Comparison of ENCODE assay signal across 11 mouse cellular contexts in genomic region chr2:90913671-90914070, GRCm38 (mm10). TPM values are rescaled to one million over a fixed set of nuclear protein-coding genes. Genes with fewer than 3 reads are reported as not detected.
DNase-seq lines count a peak whose midpoint lies in the region; ATAC-seq and TF ChIP-seq lines count a peak whose summit lies in the region.
"Had no signal": no experiment of that assay in that cellular context is flagged by ENCODE, and none has a peak within 500 bp of the region (broad histone marks: within the 10 kb centered on the region; RNA-seq: fewer than 3 reads in every experiment).

No protein-coding gene starts in this region.

- ATAC-seq in forebrain, embryonic 14.5 days, result no peak
- no peak for ATAC-seq in forebrain, postnatal 0 days
- ATAC-seq in limb, embryonic 13.5 days (ENCODE audit: low FRiP score, low read depth), result no peak

- peak; percentile 67 for DNase-seq in forebrain, embryonic 14.5 days (ENCODE audit: low spot score)
- no peak for DNase-seq in forebrain, postnatal 0 days
- DNase-seq in limb, embryonic 10.5 days (ENCODE audit: low spot score), result no peak
- DNase-seq in adrenal gland, postnatal 10 days, result peak; percentile 66
- peak; percentile 62 to 66 for DNase-seq in kidney, postnatal 25 days
- DNase-seq in embryo, embryonic 9.5 days (ENCODE audit: extremely low spot score), result no peak
- DNase-seq in layer of hippocampus, adult 11-12 months (ENCODE audit: low spot score), result no peak
- DNase-seq: thymus, postnatal 14 days had no signal

- no peak for TF ChIP-seq CTCF in forebrain, postnatal 0 days (IDR thresholded peaks at IDR 0.05; ENCODE audit: low read depth)

- peaks cover 10% of the 10 kb centered on the region; the same call in 1 of the 2 replicates for H3K4me1 ChIP-seq in forebrain, embryonic 14.5 days (ENCODE audit: control insufficient read depth, insufficient read depth, low read length)
- peaks cover 13% of the 10 kb centered on the region; the same call in 1 of the 2 replicates for H3K4me1 ChIP-seq in forebrain, postnatal 0 days (ENCODE audit: insufficient read depth)
- peaks cover 24% of the 10 kb centered on the region for H3K4me1 ChIP-seq in limb, embryonic 13.5 days
- peaks cover 29% of the 10 kb centered on the region for H3K4me1 ChIP-seq in limb, embryonic 10.5 days

- H3K36me3 ChIP-seq in forebrain, embryonic 14.5 days (ENCODE audit: control insufficient read depth, insufficient read depth, low read length), result peaks cover 48% of the 10 kb centered on the region
- H3K36me3 ChIP-seq in forebrain, postnatal 0 days (ENCODE audit: insufficient read depth), result peaks cover 41% of the 10 kb centered on the region
- peaks cover 52% of the 10 kb centered on the region for H3K36me3 ChIP-seq in limb, embryonic 13.5 days
- H3K36me3 ChIP-seq in limb, embryonic 10.5 days, result peaks cover 70% of the 10 kb centered on the region

- no peaks in the 10 kb centered on the region for H3K9me3 ChIP-seq in forebrain, embryonic 14.5 days (replicated peaks; ENCODE audit: control insufficient read depth, low read length)
- H3K9me3 ChIP-seq in forebrain, postnatal 0 days (ENCODE audit: low read length), result no peaks in the 10 kb centered on the region
- no peaks in the 10 kb centered on the region for H3K9me3 ChIP-seq in limb, embryonic 13.5 days
- H3K9me3 ChIP-seq in limb, embryonic 10.5 days (replicated peaks), result no peaks in the 10 kb centered on the region
- H3K9me3 ChIP-seq: limb, embryonic 12.5 days had no signal

- no peak overlapping the region for H3K27ac ChIP-seq in forebrain, embryonic 14.5 days (ENCODE audit: low read depth, low read length)
- H3K27ac ChIP-seq in forebrain, postnatal 0 days (ENCODE audit: low read depth, low read length), result no peak overlapping the region
- H3K27ac ChIP-seq in limb, embryonic 13.5 days, result no peak overlapping the region
- no peak overlapping the region for H3K27ac ChIP-seq in limb, embryonic 10.5 days
- H3K27ac ChIP-seq: limb, embryonic 12.5 days had no signal

- H3K4me2 ChIP-seq in forebrain, embryonic 14.5 days (ENCODE audit: low read length), result no peak overlapping the region
- H3K4me2 ChIP-seq in forebrain, postnatal 0 days (ENCODE audit: low read depth), result no peak overlapping the region
- H3K4me2 ChIP-seq in limb, embryonic 13.5 days (replicated peaks), result no peak overlapping the region
- H3K4me2 ChIP-seq: limb, embryonic 12.5 days had no signal

- WGBS in forebrain, embryonic 14.5 days, result 77% methylated on average over 2 of the region's 2 CpGs
- WGBS in forebrain, postnatal 0 days, result 42% methylated on average over 2 of the region's 2 CpGs
- WGBS in limb, embryonic 13.5 days, result 88% methylated on average over 2 of the region's 2 CpGs
- WGBS in limb, embryonic 10.5 days, result 94% methylated on average over 2 of the region's 2 CpGs

- H3K4me3 ChIP-seq in forebrain, embryonic 14.5 days (ENCODE audit: low read depth, low read length), result no peak overlapping the region
- no peak overlapping the region for H3K4me3 ChIP-seq in forebrain, postnatal 0 days (ENCODE audit: low read depth, low read length)
- no peak overlapping the region for H3K4me3 ChIP-seq in limb, embryonic 13.5 days
- no peak overlapping the region for H3K4me3 ChIP-seq in limb, embryonic 10.5 days
- H3K4me3 ChIP-seq: limb, embryonic 12.5 days had no signal

- no peak overlapping the region for H3K9ac ChIP-seq in forebrain, embryonic 14.5 days (ENCODE audit: low read length)
- H3K9ac ChIP-seq in forebrain, postnatal 0 days, result no peak overlapping the region
- peak overlapping the region; percentile 19; the same call in 1 of the 2 replicates for H3K9ac ChIP-seq in limb, embryonic 13.5 days
- H3K9ac ChIP-seq: limb, embryonic 12.5 days had no signal

- no peaks in the 10 kb centered on the region for H3K27me3 ChIP-seq in forebrain, embryonic 14.5 days (replicated peaks; ENCODE audit: control insufficient read depth, insufficient read depth, low read length)
- no peaks in the 10 kb centered on the region for H3K27me3 ChIP-seq in forebrain, postnatal 0 days (ENCODE audit: insufficient read depth, low read length)
- no peaks in the 10 kb centered on the region for H3K27me3 ChIP-seq in limb, embryonic 13.5 days
- no peaks in the 10 kb centered on the region for H3K27me3 ChIP-seq in limb, embryonic 10.5 days (ENCODE audit: low read depth, poor library complexity, severe bottlenecking)
- H3K27me3 ChIP-seq: limb, embryonic 12.5 days had no signal

RNA-seq across cellular contexts. Expression of gene Ndufs3, which starts 9.0 kb away (rescaled TPM):
- polyA plus RNA-seq in forebrain, embryonic 14.5 days (2014; fragmentation: Nextera tagmentation; extraction: Ambion mirVana), result 230 and 240 TPM in 2 replicates
- 156 and 190 TPM in 2 replicates for total RNA-seq in forebrain, postnatal 0 days (2014; rRNA removed)
- 248 and 283 TPM in 2 replicates for polyA plus RNA-seq in forebrain, postnatal 0 days (2015; fragmentation: Nextera tagmentation; extraction: Ambion mirVana)
- polyA plus RNA-seq in limb, embryonic 13.5 days (2015; fragmentation: Nextera tagmentation; extraction: Ambion mirVana), result 215 and 224 TPM in 2 replicates
- polyA plus RNA-seq in limb, embryonic 10.5 days (2016; fragmentation: Nextera tagmentation; extraction: Ambion mirVana), result 216 and 220 TPM in 2 replicates
- 100 to 1,000 TPM; 692 to 778 TPM for total RNA-seq in adrenal gland, postnatal 10 days (2021)

RNA-seq across cellular contexts. Expression of gene Kbtbd4, which starts 9.1 kb away (rescaled TPM):
- polyA plus RNA-seq in forebrain, embryonic 14.5 days (2014; fragmentation: Nextera tagmentation; extraction: Ambion mirVana), result 51.1 and 55.9 TPM in 2 replicates
- 49.5 and 59.4 TPM in 2 replicates for total RNA-seq in forebrain, postnatal 0 days (2014; rRNA removed)
- 54.3 and 60.3 TPM in 2 replicates for polyA plus RNA-seq in forebrain, postnatal 0 days (2015; fragmentation: Nextera tagmentation; extraction: Ambion mirVana)
- 46.0 and 49.2 TPM in 2 replicates for polyA plus RNA-seq in limb, embryonic 13.5 days (2015; fragmentation: Nextera tagmentation; extraction: Ambion mirVana)
- 52.0 and 63.6 TPM in 2 replicates for polyA plus RNA-seq in limb, embryonic 10.5 days (2016; fragmentation: Nextera tagmentation; extraction: Ambion mirVana)
- total RNA-seq in adrenal gland, postnatal 10 days (2021), result 10 to 100 TPM; 24.6 to 26.6 TPM

RNA-seq across cellular contexts. Expression of gene Celf1, which starts 26.5 kb away (rescaled TPM):
- 76.4 and 91.0 TPM in 2 replicates for polyA plus RNA-seq in forebrain, embryonic 14.5 days (2014; fragmentation: Nextera tagmentation; extraction: Ambion mirVana)
- total RNA-seq in forebrain, postnatal 0 days (2014; rRNA removed), result 74.5 and 83.7 TPM in 2 replicates
- polyA plus RNA-seq in forebrain, postnatal 0 days (2015; fragmentation: Nextera tagmentation; extraction: Ambion mirVana), result 56.9 and 72.2 TPM in 2 replicates
- 80.3 and 89.7 TPM in 2 replicates for polyA plus RNA-seq in limb, embryonic 13.5 days (2015; fragmentation: Nextera tagmentation; extraction: Ambion mirVana)
- polyA plus RNA-seq in limb, embryonic 10.5 days (2016; fragmentation: Nextera tagmentation; extraction: Ambion mirVana), result 139 and 150 TPM in 2 replicates
- total RNA-seq in adrenal gland, postnatal 10 days (2021), result 10 to 100 TPM; 74.7 to 87.0 TPM

RNA-seq across cellular contexts. Expression of gene C1qtnf4, which starts 28.0 kb away (rescaled TPM):
- polyA plus RNA-seq in forebrain, embryonic 14.5 days (2014; fragmentation: Nextera tagmentation; extraction: Ambion mirVana), result 18.4 and 18.8 TPM in 2 replicates
- 201 and 252 TPM in 2 replicates for total RNA-seq in forebrain, postnatal 0 days (2014; rRNA removed)
- polyA plus RNA-seq in forebrain, postnatal 0 days (2015; fragmentation: Nextera tagmentation; extraction: Ambion mirVana), result 185 and 189 TPM in 2 replicates
- polyA plus RNA-seq in limb, embryonic 13.5 days (2015; fragmentation: Nextera tagmentation; extraction: Ambion mirVana), result 26.8 and 27.0 TPM in 2 replicates
- 3.2 and 5.5 TPM in 2 replicates for polyA plus RNA-seq in limb, embryonic 10.5 days (2016; fragmentation: Nextera tagmentation; extraction: Ambion mirVana)
- total RNA-seq in adrenal gland, postnatal 10 days (2021), result 1 to 10 TPM; 3.3 to 4.8 TPM
- total RNA-seq: monocyte, adult 5-6 weeks had no signal

Comparison
In these comparisons a context has a peak if more than half of its experiments do, and no peak if none do; other contexts are left out.
1. DNase-seq: peak in forebrain, embryonic 14.5 days (single experiment), adrenal gland, postnatal 10 days (single experiment) and kidney, postnatal 25 days (2 of 2); none in forebrain, postnatal 0 days (single experiment), limb, embryonic 10.5 days (single experiment), embryo, embryonic 9.5 days (single experiment) and layer of hippocampus, adult 11-12 months (single experiment).